Mouse (Mus musculus) G1E (cell line): Measurements from ENCODE around the gene Smarca4. TPM values are rescaled to one million over a fixed set of nuclear protein-coding genes. Genes with fewer than 3 reads are reported as not detected.
"Not testable (repeated sequence)": the region's sequence is repeated elsewhere in the genome, so short reads cannot be mapped to it uniquely, and the experiment has no call there.

Source experiments
- ATAC-seq: 2 replicates; pipeline ENCODE4 v1.8.0; 2016; ENCODE audit warnings: mild to moderate bottlenecking; ENCODE audit not compliant: insufficient number of reproducible peaks, poor library complexity, low FRiP score, severe bottlenecking; ENCODE audit errors: extremely low read depth
- DNase-seq: peaks from one replicate; pipeline ENCODE4 v3.0.0; 2012; ENCODE audit warnings: low spot score
- H3K27me3 ChIP-seq: 2 replicates; pipeline ENCODE4 v1.6.1; 2012; ENCODE audit warnings: mild to moderate bottlenecking, low read length, inconsistent platforms; ENCODE audit not compliant: insufficient read depth
- H3K36me3 ChIP-seq: replicated peaks from 2 replicates; pipeline ENCODE3; 2012; ENCODE audit warnings: mild to moderate bottlenecking, inconsistent platforms
- H3K4me1 ChIP-seq: 2 replicates; pipeline ENCODE4 v1.6.1; 2012; ENCODE audit warnings: low read depth, low read length, inconsistent platforms, mixed read lengths; ENCODE audit not compliant: insufficient read depth
- H3K4me3 ChIP-seq: 2 replicates; pipeline ENCODE4 v1.5.1; 2012; ENCODE audit warnings: low read depth, mild to moderate bottlenecking, inconsistent platforms, low read length, moderate library complexity, mixed read lengths
- H3K9me3 ChIP-seq: replicated peaks from 2 replicates; pipeline ENCODE4 v1.6.1; 2012; ENCODE audit warnings: inconsistent platforms
- CTCF ChIP-seq: IDR thresholded peaks from 2 replicates; pipeline ENCODE4 v1.5.1; 2012; ENCODE audit warnings: low read depth, low read length, inconsistent platforms, mixed read lengths
- GATA1 ChIP-seq: IDR thresholded peaks from 2 replicates; pipeline ENCODE4 v1.6.1; 2012; ENCODE audit warnings: borderline replicate concordance, low read length, inconsistent platforms, mixed read lengths
- GATA2 ChIP-seq: IDR thresholded peaks from 2 replicates; pipeline ENCODE4 v1.6.1; 2012; ENCODE audit warnings: low read depth, low read length, inconsistent platforms, borderline replicate concordance
- POLR2AphosphoS5 ChIP-seq: IDR thresholded peaks from 2 replicates; pipeline ENCODE4 v1.6.1; 2012; ENCODE audit warnings: low read depth, low read length, inconsistent platforms; ENCODE audit not compliant: insufficient replicate concordance
- TAL1 ChIP-seq: conservative IDR thresholded peaks from 2 replicates; pipeline ENCODE4 v1.6.1; 2012; ENCODE audit warnings: low read depth, low read length, inconsistent platforms, mixed read lengths
- polyA plus RNA-seq: library from polyadenylated mRNA; stranded (reverse); fragments of >175 nt; gene quantifications from 2 replicates; pipeline ENCODE4 v1.2.3, GENCODE M21; 2012
- total RNA-seq, 2 experiments: library from RNA; stranded (forward) in 1 of 2; stranded (reverse) in 1 of 2; fragments of 200-1000 nt in 1 of 2; fragments of >200 nt in 1 of 2; fragmentation: Nextera tagmentation in 1 of 2; gene quantifications; 2 replicates each; pipeline ENCODE4 v1.2.3; 2014 to 2017

Gene Smarca4
- total and polyA plus RNA-seq, 3 experiments: 46.1 to 220 (median 85.6) TPM

DNA sequence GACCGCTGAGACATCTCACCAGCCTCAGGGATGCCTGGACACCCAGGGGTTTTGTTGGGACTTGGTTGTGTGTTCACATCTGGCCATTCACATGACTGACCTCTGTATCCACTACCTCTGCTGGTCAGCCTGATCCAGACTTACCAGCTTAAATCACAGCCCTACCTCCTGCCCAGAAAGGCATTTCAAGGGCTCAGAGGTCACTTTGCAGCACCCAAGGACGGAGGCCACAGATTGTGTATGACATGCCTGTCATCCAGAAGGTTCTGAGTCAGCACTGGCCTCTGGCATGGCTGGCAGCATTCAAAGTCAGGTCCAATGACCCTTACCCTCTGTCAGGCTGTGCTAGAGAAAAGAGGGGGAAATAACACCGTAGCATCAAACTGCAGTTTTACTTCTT lies 74.1 kb downstream of the Smarca4 start:
- no peak for ATAC-seq
- H3K36me3 ChIP-seq: peaks cover 96% of the 10 kb centered on the region
- H3K27me3 ChIP-seq: no peaks in the 10 kb centered on the region
- TF ChIP-seq GATA2 (no peak), TAL1 (no peak), GATA1 (no peak), POLR2AphosphoS5 (no peak), CTCF (no peak)
- no peak for DNase-seq
- no peak overlapping the region for H3K4me3 ChIP-seq
- H3K9me3 ChIP-seq: no peaks in the 10 kb centered on the region
- no peaks in the 10 kb centered on the region; the same call in 1 of the 2 replicates for H3K4me1 ChIP-seq

DNA sequence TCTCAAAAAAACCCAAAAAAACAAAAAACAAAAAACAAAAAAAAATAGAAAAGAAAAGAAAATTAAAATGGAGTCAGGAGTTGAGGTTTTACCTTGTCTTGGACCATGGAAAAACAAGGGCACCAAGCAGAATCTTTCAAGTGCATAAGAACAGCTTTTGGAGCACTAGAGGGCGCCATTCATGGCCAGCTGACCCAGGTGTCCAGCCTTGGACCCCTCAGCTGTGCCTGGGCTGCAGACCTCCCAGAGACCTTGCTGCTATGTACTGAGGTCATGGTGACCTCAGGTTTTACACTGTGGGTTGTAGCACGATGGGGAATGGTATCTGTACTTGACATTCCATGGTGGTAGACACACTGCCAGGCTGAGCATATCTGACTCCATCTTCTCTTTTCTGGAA lies 75.9 kb downstream of the Smarca4 start:
- Histone ChIP-seq H3K9me3 (no peaks in the 10 kb centered on the region), H3K36me3 (peaks cover 96% of the 10 kb centered on the region), H3K4me3 (no peak overlapping the region), H3K4me1 (no peaks in the 10 kb centered on the region; the same call in 1 of the 2 replicates), H3K27me3 (no peaks in the 10 kb centered on the region)
- TF ChIP-seq CTCF (no peak), GATA1 (no peak), POLR2AphosphoS5 (no peak), TAL1 (no peak), GATA2 (no peak)
- ATAC-seq (no peak), DNase-seq (no peak)

DNA sequence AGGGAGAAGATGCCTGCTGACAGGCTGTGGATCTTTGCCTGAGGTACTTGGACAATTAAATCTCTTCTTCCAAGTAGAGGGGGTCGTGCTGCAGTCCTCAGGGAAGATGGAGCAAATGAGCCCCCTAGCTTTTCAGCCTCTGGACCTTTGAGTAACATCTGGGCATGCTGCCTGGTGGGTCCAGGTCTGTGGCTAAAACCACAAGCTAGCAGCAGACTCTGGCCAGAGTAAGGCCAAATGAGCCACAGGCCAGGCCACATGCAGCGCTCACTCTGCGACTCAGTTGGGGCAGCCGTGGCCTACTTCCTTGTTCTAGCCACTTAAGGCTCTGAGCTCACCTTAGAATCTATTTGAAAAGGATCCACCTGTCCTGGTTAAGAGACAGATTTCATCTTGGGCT lies 76.5 kb downstream of the Smarca4 start:
- Histone ChIP-seq H3K4me1 (peaks cover 3% of the 10 kb centered on the region; the same call in 1 of the 2 replicates), H3K27me3 (no peaks in the 10 kb centered on the region), H3K36me3 (peaks cover 96% of the 10 kb centered on the region), H3K4me3 (no peak overlapping the region), H3K9me3 (no peaks in the 10 kb centered on the region)
- no peak for TF ChIP-seq CTCF
- TF ChIP-seq GATA2: no peak
- no peak for TF ChIP-seq TAL1
- TF ChIP-seq POLR2AphosphoS5: no peak
- TF ChIP-seq GATA1: no peak
- no peak for DNase-seq
- no peak for ATAC-seq

- DNase-seq (no peak), ATAC-seq (no peak)
- Histone ChIP-seq H3K4me1 (peaks cover 7% of the 10 kb centered on the region), H3K36me3 (peaks cover 95% of the 10 kb centered on the region), H3K9me3 (no peaks in the 10 kb centered on the region), H3K4me3 (no peak overlapping the region), H3K27me3 (no peaks in the 10 kb centered on the region)
- TF ChIP-seq GATA2 (no peak), TAL1 (no peak)
These were observed 78.1 kb downstream of the Smarca4 start for GRCm38 (mm10) chr9:21694071-21694470.

- Histone ChIP-seq H3K4me3 (no peak overlapping the region), H3K9me3 (no peaks in the 10 kb centered on the region), H3K27me3 (no peaks in the 10 kb centered on the region; the same call in 1 of the 2 replicates), H3K4me1 (peaks cover 7% of the 10 kb centered on the region), H3K36me3 (peaks cover 96% of the 10 kb centered on the region)
- TF ChIP-seq TAL1 (no peak), POLR2AphosphoS5 (no peak), GATA2 (no peak), CTCF (no peak), GATA1 (no peak)
- DNase-seq (no peak), ATAC-seq (no peak)
These were observed 79.3 kb downstream of the Smarca4 start for GRCm38 (mm10) chr9:21695229-21695792.

DNA sequence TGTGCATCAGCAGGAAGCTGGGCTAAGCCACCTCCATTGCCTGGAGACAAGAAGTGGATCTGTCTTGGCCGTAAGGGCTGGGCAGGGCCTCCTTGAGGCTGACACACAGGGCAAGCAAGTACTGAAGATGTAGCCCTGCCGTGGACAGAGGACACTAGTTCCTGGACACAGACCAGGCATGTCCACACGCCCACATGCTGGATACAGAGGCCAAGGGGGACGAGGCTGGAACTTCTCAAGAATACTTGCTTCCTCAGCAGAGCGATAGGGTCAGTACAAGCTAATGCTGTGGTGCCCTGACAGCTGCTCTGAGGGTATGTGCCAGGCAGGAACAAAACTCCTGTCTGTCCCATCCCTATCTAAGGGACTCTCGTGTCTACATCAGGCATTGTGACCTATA lies 81.2 kb downstream of the Smarca4 start:
- Histone ChIP-seq H3K27me3 (no peaks in the 10 kb centered on the region; the same call in 1 of the 2 replicates), H3K36me3 (peaks cover 99% of the 10 kb centered on the region), H3K4me1 (peaks cover 7% of the 10 kb centered on the region), H3K4me3 (no peak overlapping the region), H3K9me3 (no peaks in the 10 kb centered on the region)
- TF ChIP-seq TAL1 (no peak), POLR2AphosphoS5 (no peak), GATA1 (no peak), CTCF (no peak), GATA2 (no peak)
- no peak for DNase-seq
- ATAC-seq: no peak

DNA sequence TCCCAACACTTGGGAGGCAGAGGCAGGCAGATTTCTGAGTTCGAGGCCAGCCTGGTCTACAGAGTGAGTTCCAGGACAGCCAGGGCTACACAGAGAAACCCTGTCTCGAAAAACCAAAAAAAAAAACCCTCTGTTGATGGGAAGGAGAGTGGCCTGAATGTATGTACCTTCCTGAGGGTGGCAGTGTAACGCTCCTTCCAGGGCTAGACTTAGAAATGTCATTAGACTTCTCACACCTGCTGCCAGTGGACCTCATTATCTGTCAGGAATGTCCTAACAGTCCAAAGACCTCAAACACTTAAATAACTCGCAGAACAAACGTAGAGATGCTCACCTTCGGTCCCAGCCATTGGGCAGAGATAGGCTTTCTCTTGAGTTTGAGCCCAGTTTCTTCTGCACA lies 83.3 kb downstream of the Smarca4 start:
- not testable (repeated sequence) for ATAC-seq, H3K9me3 ChIP-seq, DNase-seq, H3K4me3 ChIP-seq, H3K4me1 ChIP-seq, H3K27me3 ChIP-seq
- H3K36me3 ChIP-seq: peaks cover 99% of the 10 kb centered on the region
